Mouse (Mus musculus) kidney, adult 9 months (tissue): ENCODE measurements around the gene Rasgef1a.

ENCODE experiments used
- DNase-seq: peaks from one replicate; pipeline ENCODE4 v3.0.0; 2022

Gene Rasgef1a

DNA sequence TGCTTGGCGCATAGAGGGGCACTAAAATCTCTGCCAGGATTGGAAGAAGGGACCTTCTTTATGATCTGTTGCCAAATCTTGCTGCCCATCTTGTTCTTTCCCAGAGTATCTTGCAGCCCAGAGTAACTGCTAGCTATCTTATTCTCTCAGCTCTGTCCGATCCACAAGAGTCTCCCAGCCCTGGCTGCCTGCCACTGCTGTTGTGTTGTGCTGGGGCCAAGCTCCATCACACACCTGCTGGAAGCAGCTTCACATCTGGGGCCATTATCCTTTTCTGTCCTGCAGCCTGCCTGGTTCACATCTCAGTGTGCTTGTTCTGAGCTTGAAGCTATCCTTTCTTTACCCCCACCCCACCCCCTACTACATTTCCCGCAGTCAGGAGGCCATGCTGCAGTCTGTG lies 65.0 kb downstream of the Rasgef1a start:
- DNase-seq = no peak

DNA sequence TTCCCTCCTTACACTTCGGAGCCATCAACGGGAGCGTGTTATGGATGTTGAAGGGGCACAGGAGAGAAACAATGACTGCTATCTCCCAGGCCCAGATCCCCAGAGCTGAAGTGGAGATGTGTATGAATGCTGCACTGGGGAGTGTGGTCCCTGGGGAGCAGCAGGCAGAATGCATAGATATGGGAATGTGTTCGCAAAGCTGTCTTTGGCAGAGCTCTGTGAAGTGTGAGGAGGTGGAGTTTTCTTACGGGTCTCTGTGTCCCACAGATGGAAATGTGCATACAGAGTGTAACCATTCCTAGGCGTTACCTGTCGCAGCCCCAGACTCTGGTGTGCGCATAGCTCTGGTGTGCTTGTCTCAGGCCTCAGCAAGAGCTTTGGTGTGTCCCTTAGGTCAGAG lies 65.5 kb downstream of the Rasgef1a start:
- no peak for DNase-seq

DNA sequence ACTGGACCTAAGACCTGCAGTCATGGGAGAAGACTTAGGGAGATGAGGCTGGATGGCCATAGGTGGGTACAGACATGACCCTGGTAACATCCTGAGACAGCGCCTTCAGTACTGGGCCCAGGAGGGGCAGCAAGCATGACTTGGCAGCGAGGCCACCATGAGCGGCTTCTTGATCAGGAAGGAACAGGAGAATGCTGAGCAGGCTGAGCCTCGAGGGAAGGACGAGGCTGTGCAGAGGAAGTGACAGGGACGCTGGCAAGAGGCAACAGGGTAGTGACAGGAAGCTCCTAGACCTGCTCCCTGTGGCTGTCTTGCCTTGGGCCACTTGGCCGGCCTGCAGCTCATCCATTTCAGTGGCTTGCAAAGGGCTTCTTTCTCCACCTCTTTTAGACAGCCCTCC lies 66.2 kb downstream of the Rasgef1a start:
- no peak for DNase-seq

DNA sequence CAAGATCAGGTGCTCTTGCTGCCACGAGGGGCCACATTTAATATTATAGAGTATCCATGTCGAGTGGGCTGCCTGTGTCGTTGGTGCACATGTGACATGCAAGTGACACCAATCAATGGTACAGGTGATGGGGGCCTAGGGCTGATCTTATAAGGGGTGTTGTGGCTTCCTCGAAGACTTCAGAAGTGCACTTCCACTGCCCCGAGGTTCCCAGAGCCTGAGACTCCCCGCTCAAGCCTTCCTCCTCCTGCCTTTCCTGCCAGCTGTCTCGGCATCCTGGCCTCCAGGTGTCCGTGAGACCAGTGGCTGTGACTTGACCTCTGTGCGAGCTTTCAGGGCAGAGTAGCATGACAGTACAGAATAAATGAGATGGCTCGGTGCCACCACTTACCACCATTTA lies 67.5 kb downstream of the Rasgef1a start:
- DNase-seq = no peak

DNA sequence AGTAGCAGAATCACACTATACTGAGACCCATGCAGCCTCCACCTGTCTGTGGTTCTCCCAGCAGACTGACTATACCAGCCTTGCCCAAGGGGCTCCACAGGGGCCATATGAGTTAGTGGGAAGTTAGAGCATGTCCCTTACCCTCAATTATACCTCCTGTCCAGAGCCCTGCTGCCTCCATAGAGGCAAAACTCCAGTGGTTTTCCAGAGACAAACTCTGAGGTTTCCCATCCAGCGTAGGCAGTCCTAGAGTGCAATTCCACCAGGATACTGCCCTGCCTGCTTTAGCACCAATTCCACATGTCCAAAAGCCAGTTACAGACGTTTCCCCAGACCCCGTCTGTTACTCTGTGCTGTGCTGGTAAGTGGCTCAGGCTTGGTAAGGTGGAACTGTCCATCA lies 68.1 kb downstream of the Rasgef1a start:
- no peak for DNase-seq

DNA sequence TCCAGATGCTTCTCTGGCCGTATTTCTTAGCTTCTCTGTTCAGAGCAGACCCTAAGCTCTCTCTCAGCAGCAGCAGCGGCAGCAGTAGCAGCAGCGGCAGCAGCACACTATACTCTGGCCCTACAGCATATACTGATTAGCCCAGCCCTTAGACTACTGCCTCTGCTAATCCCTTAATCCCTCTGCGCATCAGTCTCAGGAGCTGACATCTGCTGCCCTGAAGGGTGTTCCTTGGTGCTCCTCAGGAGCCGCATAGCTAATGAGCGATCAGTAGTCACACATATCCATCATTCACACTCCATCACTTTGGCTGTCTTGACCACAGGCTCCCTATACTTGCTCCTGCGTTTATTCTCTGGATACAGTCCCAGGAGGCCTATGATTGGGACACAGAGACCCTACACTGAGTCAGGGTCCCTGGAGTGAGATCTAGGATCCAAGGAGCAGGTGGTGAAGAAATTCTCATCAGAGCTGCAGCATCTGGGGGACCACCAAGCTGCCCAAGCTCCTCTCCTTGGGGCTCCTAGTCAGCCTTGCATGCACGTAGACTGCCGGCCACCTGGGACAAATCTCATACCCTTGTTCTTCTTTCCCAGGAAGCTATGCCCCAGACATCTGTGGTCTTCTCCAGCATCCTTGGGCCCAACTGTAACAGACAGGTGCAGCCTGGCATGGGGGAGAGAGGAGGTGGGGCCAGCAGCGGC lies 68.7 kb downstream of the Rasgef1a start:
- DNase-seq = no peak

DNA sequence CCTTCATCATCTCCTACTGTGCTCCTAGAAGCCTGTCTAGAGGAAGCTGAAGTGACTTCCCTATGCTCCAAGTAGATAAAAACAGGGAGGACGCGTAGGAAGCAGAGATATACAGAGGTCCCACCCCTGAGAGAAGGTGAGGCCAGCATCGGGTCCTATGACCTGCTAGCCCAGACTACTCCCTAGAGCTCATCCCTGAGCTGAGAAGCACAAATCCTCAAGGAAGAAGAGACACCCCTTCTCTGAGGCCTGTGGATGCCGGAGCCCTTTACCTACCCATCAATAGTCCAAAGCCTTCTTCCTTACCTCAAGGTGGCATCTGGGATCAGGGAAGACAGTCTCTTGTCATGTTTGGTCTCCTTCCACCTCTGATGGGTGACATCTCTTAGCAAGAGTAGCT lies 69.5 kb downstream of the Rasgef1a start:
- no peak for DNase-seq

DNA sequence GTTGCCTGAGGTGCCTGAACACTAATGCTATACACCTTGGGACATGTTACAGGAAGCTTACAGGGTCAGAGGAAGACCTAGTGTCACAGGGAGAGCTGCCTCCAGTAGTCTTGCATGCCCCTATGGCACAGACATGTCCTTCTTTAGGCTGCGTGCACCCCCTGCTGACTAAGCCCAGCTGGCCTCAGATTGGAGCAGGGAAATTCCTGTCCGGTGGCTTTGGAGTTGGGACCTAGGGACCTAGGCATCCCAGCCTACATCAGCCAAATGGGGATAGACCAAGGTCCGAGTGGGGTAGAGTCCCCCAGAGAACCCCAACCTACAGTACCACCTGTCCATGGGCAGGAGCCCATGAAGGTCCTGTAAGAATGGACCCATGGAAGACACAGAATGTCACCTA lies 71.1 kb downstream of the Rasgef1a start:
- DNase-seq = no peak

DNA sequence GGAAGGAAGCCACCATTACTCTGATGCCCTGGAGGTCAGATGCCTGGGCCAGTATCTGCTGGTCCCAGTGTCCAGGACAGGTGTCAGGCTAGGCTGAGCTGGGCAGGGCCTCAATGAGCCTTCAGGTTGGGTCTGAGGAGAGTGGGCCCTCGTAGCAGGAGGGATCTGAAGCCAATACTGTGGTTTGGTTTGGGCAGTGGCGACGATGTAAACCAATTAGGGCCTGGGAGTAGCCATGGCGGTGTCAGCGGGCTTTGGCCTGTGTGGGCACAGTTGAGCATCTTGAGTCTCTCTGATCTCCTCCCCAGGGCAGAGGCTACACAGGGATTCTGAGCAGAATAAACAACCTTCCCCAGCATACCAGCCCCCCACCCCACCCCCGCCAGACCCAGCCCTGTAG lies 72.4 kb downstream of the Rasgef1a start:
- DNase-seq = no peak

DNA sequence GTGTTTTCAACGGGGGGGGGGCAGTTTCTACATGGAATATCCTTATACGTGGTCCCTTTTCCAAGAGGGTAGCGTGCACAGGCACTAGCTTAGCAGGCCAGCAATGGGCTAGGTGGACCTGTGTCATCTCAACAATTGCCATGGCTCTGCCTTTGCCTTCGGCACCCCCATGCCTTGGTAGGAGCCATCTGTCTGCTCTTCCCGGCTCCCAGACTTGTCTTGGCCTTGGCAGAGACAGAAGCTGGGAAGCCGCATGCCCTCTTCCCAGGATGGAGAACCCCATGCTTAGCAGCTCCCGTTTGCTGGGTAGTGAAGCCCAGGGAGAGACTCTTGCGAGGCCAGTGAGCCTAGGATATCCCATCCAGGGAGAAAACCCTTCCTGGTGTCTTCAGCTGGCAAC lies 73.4 kb downstream of the Rasgef1a start:
- DNase-seq = no peak

DNA sequence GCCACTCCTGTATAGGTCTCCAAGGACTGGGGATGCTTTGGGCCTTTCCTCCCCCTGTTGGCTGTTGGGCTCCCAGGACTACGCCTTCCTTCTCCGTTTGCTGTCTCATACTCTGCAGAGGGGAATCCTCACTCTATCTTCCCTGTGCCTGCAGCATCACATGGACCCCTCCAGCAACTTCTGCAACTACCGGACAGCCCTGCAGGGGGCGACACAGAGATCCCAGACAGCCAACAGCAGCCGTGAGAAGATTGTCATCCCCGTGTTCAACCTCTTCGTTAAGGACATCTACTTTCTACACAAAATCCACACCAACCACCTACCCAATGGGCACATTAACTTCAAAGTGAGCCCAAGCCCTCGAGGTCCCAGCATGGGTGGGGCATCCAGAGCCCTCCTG lies 76.7 kb downstream of the Rasgef1a start:
- no peak for DNase-seq

DNA sequence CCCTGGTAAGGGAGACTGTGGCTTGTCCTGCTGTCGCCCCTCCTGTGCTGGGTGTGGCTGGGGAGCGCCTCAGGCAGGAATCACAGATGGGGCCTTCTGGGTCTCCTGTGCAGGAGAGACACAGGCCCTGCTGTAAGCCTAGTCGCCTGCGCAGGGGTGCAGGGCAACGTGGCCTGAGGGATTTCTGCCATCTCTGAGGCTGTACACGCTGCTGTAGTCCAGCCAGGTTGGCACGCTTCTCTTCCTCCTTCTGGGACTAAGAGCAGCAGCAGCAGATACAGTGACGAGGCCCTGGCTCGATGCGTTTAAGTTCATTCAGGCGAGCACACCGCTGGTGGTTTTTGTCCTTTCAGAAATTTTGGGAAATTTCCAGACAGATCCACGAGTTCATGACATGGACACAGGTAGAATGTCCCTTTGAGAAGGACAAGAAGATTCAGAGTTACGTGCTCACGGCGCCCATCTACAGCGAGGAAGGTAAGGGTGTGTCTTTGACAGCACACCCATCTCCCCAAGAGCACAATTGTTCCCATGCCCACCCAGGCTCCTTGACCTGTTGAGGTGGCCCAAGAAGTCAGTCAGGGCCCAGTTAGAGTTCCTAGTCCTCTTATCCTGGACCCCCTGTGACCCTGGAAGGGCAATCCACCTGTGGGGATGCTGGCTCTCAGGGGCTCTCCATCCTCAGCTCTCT lies 77.7 kb downstream of the Rasgef1a start:
- DNase-seq = no peak

DNA sequence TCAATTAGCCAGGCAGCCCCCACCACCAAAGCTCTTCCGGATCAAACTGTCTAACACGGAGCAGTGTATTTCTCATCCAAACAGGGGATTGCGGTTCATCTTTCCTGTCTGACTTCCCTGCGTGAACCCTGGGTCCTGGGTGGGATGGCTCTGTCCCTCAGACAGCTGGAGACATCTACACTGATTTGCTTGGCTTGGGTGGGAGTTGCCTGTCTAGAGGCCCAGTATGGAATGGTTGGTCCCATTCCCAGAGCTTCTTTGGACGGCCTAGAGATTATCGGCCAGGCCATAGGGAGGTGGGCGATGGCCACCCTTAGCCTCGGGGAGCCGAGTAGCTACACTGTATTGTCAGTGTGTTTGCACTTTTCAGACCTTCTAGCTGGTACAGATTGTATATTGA lies 79.6 kb downstream of the Rasgef1a start:
- no peak for DNase-seq

DNA sequence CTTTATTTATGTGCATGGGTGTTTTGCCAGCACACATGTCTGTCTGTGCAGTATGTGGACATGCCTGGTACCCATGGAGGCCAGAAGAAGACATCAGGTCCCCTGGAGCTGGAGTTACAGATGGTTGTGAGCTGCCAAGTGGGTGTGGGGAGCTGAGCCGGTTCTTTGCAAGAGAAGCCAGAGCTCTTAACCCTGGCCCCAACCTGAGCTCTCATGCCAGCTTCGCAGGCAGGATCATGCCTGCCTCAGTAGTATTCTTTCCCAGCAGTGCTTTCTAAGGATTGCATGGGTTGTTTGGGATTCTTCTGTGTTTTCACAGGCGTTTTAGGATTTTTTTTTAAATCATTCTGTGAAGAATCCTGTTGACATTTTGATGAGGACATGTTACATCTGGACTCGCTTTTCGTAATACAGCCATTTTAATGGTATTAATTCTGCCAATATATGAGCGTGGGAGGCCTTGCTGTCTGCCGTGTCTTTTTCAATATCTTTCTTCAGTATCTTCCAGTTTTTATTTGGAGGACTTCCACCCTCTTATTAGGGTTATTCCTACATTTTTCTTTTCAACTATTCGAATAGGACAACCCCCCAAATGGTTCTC lies 86.6 kb downstream of the Rasgef1a start:
- peak; percentile 17 for DNase-seq

DNA sequence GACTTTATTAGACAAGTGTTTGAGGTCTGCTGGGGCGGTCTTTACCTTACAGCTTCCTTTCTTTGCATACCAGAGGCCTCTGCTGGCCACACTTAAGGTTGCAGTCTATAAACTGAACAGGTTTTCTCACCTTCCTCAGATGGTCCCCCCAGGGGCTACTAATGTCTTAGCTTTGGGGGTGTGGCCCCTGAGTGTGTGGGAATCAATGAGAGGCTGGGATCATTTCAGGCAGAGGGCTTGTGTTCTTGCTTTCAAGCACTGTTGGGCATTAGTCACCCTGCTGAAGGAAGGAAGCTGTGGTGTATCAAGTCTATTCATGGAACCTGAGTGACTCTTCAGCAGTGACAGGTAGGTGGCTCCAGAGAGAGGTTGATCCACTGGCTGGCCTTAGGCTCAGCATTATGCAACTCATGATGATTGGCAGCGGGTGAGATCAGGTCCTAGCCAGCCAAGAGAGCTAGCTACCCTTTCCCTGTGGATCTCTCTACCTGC lies 88.1 kb downstream of the Rasgef1a start:
- peak; percentile 10 for DNase-seq

DNA sequence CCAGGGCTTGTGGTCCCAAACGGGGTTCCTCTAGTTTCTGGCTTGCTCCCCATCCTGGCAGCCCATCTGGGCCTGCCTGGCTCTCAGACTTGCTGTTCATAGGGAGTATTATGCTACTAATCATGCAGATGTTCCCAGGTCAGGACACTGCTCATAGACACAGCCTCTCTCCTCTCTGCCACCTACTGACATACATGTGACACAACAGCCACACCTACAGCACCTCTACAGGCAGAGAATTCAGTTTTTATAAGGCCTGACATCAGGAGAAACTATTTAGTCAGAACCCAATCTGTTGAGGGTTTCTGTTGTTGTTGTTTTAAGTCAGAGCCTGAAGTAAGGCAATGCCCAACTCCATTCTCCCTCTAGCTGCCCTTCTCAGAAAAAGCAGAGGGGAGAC lies 100.6 kb downstream of the Rasgef1a start:
- no peak for DNase-seq

DNA sequence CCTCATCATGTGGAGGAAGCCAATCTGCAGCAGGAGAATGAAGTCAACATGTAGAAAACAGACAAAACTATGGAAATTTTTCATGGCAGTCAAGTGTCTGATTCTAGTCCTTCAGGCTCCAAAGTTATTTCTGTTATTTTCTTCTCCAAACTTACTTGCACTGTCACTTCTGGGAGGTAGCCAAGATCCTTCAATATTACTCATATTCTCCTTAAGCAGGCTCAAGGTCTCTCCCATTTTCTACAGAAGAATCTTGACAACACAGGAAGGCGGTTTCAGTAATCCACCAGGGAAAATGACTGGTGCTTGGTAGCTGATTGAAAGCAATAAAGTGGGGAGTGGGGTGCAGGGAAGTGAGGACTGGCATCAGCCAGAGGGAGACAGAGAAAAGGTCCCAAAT lies 111.5 kb downstream of the Rasgef1a start:
- DNase-seq = no peak

DNA sequence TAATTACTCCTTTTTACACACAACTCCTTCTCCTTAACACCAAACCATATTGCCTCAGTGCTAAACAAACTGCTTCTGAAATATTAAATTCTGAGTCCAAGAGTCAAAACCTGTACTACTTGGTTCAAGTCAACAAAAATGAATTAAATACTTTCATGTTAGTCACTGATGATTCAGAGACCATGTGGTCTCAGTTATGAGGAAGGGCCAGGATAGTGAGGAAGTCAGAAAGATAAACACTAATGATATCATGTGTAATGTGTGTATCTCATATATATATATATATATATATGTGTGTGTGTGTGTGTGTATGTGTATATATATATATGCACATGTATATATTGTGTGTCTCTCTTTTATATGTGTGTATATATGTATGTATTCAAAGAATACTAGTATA lies 115.3 kb downstream of the Rasgef1a start:
- no peak for DNase-seq

DNA sequence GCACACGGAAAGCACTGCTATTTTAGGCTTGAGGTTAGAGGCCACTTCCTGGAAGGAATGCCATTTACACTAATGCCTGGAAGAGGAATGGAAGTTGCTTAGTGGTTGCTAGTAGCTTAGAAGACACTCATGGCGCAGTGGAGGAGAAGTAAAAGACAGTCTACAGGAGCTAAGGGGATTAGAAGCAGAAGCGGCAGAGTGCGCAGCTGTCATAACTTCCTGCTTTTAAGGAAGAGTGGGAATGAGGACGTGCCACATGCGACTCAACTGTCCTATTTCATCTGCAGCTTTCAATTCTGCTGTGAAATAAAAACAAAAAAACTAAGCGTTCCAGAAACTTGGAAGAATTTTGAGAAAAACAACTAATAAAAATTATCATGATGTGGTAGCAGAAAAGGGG lies 116.0 kb downstream of the Rasgef1a start:
- DNase-seq = peak; percentile 11

DNA sequence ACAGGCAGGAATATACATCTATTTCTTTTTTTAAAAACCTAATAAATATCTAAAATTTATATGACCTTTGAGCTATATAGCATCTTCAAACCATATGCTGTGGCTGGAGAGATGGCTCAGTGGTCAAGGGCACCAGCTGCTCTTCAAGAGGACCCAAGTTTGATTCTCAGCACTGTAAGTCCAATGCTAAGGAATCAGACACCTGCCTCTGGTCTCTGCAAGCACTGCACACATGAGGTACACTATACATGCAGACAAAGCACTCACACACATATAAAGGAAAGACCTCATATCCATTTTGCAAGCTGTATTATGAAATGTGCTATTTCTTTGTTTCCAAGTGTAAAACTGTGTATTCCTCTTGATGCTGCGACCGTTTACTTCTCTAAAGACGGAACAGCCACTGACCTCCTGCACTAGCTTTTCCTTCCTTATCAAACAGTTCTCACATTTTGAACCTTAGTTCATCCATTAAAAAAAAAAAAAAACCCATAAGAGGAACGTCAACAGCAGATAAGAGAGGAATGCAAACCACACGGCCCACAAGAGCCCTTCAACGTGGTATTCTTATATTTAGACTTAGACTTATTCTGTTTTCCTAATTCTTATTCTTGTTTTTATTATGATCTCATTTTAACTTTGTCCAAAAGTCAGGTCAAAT lies 116.7 kb downstream of the Rasgef1a start:
- DNase-seq = peak; percentile 20

DNA sequence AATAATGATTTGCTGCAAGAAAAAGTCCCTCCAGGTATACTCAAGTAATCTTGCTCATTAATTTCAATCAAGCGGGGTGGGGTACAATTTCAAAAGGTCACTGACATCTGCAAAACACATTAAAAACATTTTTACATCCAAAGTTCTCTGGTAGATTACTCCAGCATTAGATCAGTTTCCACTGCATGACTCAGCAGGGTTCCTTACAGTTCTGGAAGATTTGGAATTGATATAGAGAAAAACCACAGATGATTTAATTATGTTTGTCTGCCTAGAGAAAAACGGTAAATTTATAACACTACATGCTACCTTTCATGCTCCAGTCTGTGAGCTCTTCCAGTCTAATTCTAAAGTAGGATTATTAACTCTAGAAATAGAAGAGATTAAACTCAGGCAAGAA lies 118.8 kb downstream of the Rasgef1a start:
- DNase-seq = no peak

DNA sequence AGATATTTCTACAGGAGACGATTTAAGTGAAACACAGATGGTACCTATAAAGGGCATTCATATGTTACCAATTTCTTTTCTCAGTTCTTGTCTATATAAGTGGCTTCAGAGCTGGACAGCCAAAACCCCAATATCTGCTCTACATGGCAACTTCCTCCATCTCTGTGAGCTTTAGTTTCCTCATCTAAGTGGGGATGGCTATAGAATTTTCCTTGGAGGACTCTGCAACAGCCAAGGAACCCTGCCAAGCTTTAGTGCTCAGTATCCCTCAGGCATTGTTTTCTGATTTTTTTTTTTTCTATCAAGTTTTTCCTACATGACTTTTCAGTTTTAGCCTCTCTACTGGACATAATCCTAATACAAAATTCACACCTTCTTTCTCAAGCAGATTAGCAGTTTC lies 123.2 kb downstream of the Rasgef1a start:
- DNase-seq = no peak

DNA sequence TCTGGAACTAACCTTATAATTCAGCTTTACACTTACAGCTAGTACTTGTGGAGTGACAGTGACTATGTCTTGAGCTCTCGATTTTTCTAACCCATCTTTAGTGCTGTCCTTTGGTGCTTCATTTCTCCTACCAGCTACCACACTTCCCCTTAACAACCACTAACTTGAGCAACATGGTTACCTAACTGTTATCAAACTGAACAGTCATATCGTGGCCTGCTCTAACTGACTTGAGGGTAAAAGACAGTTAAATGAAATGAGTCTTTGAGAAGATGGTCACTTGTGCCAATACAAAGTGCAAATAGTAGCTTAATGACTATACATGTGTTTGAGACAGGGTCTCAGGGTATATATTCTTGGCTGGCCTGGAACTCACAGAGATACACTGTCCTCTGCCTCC lies 125.9 kb downstream of the Rasgef1a start:
- no peak for DNase-seq
